Mouse (Mus musculus): ENCODE measurements around the gene Ino80b. TPM values are rescaled to one million over a fixed set of nuclear protein-coding genes. Genes with fewer than 3 reads are reported as not detected.

Gene Ino80b
- polyA plus RNA-seq, 1 experiment: 25.2 TPM

GRCm38 (mm10) chr6:83117165-83117438, 8.1 kb downstream of the Ino80b start:
- no peak for DNase-seq (ENCODE audit: low spot score)

GRCm38 (mm10) chr6:83116373-83117164, 8.7 kb downstream of the Ino80b start:
- no peak for DNase-seq (ENCODE audit: low spot score)

DNA sequence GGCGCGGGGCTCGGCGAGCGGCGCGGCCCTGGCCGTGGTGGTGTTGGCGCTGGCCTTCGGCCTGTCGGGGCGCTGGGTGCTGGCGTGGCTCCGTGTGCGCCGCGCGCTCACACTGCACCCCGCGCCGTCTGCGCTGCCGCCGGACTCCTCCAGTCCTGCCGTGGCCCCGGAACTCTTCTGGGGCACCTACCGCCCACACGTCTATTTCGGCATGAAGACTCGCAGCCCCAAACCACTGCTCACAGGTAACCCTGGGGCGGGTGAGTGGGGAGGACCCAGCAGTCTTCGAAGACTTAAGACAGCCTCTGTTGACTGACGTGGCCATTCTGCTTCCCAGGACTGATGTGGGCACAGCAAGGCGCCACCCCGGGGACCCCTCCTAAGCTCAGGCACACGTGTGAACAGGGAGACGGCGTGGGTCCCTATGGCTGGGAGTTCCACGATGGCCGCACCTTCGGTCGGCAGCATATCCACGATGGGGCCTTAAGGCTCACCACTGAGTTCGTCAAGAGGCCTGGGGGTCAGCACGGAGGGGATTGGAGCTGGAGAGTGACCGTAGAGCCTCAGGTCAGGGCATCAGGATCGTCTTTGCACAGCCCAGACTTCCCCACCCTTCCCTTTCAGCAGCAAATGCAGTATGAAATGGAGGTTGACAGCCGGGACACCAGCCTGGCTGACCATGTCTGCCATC, 9.4 kb downstream of the Ino80b start:
- DNase-seq (ENCODE audit: low spot score): no peak

GRCm38 (mm10) chr6:83115011-83115671, 10.1 kb downstream of the Ino80b start, which contains the start of gene Mogs:
Gene Mogs (plus strand): TSS chr6:83115496.
- DNase-seq (ENCODE audit: low spot score): peak; percentile 95

- DNase-seq (ENCODE audit: low spot score): no peak
These were observed 13.6 kb downstream of the Ino80b start for GRCm38 (mm10) chr6:83111510-83112136.

DNA sequence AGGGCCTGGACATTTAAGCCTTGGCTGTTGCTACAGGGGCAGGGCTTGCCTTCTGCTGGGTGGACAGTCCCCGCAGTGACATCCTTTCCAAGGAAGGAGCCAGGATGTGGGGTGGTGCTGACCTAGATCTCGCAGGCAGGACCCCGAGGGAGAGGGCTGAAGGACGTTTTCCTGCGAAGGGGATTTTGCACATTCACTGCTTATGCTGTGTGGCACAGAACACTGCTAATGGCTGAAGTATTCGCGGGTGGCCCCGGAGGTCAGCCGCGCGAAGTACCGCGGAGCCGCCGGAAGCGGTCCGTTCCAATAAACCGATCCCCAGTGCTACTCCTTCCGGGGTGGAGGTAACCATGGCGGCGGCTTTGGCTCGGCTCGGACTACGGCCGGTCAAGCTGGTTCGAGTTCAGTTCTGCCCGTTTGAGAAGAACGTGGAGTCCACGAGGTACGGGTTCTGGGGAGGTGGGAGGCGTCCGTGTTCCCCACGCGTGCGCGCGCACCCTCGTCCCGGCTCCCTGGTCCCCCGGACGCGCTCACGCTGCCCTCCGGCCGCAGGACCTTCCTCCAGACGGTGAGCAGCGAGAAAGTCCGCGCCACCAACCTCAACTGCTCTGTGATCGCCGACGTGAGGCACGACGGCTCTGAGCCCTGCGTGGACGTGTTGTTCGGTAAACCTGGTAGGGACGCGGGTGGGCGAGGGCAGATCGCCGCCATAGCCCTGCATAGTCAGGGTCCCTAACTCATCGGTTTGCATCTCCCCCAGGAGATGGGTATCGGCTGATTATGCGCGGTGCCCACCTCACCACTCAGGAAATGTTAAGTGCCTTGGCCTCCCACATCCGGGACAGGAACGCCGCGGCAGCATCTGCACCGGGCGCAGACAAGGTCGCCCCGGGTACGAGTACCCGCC, 16.2 kb downstream of the Ino80b start, which contains the start of gene Mrpl53:
Gene Mrpl53 (plus strand): TSS at position 279 of the 907 bp plus-strand sequence.
- DNase-seq (ENCODE audit: low spot score): peak; percentile 80

DNA sequence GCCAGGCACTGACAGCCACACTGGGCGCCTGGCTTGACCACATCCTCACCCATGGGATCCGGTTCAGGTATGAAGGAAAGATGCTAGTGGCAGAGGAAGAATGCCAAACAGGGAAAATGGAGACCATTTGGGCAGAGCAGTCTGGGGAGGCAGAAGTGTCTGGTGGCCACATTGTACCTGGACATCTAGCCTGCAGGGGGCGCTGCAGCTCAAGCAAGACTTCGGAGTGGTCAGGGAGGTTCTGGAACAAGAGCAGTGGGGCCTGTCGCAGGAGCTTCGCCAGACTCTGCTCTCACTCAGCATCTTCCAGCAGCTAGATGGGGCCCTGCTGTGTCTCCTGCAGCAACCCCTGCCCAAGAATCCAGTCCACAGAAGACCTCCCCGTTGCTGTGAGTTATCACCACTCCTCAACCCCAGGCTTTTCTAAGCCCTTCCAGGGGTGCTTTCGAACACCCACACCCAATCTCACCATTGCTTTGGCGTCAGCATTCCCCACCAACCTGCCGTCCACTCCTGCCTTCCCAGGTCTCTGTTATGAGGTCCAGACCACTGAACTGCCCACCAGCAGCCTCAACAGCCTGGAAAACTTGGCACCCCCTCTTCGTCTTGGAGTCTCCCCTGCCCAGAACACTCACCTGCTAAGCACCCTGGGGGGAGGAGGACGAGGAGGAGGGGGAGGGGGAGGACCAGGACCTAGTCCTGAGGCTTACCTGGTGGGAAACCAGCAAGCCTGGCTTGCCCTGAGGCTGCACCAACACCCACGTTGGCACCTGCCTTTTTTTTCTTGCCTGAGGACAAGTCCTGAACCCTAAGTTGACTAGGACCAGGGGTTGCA, 17.4 kb downstream of the Ino80b start:
- no peak for DNase-seq (ENCODE audit: low spot score)

DNA sequence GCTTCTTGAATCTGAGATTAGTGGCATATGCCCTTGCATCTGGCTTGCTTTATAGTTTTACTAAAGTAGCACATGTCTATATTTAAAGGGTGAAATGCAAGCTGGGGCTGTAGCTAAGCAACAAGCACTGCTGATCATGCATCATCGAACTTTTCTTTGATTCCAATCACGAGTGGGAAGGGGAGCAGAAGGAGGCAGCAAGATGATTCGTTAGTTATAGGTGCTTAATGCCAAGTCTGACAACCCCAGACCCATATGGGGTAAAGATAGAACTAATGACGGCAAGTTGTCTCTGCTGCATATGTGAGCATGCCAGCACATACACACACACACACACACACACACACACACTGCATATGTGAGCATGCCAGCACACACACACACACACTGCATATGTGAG, 21.1 kb downstream of the Ino80b start:
- DNase-seq (ENCODE audit: low spot score): no peak

DNA sequence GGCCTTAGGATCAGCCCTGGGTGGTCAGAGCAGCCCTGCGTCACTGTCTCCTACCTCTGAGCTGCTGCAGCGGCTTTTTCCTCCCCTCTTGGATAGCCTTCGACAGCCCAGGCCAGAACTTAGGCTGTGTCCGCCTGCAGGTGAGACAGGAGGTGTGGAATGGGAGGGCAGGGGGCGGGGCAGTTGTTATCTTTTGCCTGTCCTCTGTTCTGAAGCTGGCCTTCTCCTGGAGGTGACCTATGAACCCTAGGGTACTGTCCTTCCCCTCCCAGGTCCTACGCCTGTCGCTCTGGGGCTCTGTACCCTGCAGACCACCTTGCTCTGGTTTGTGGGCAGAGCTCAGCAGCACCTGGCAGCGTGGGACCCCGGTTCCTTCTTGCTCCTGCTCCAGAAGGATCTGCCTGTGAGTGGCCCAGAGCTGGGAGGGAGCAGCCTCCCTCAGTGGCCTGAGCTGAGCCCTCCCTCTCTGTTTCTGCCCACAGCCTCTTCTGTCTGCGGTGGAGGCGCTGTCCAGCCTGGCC, 22.0 kb downstream of the Ino80b start:
- no peak for DNase-seq (ENCODE audit: low spot score)

- DNase-seq (ENCODE audit: low spot score): no peak
These were observed 23.3 kb downstream of the Ino80b start for GRCm38 (mm10) chr6:83101688-83102556.

- DNase-seq (ENCODE audit: low spot score): peak; percentile 67
These were observed 23.9 kb downstream of the Ino80b start, which contains the start of the genes Ccdc142 and Gm42688 for GRCm38 (mm10) chr6:83101316-83101687. Gene Ccdc142 (plus strand): TSS chr6:83101601. Gene Gm42688 (plus strand): TSS chr6:83101617.

DNA sequence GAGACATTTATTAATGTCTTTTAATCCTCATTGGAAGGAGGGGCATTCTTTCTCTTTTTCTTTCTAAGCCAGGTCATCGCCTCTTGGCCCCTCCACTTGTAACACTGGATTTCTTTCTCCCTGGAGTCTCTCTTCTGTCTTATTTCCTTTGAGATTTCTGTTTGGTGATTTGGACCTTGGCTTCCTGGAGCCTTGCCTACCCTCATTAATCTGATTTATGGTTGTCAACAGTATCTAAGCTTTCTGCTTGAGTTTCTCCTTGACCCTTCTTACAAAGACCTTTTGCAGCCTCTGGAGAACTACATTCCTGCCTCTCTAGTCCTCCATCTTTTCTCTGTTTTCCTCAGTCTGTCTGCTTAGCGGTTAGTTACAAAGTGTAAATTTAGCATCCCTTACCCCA, 26.8 kb downstream of the Ino80b start:
- no peak for DNase-seq (ENCODE audit: low spot score)

- DNase-seq (ENCODE audit: low spot score): no peak
These were observed 29.3 kb downstream of the Ino80b start for GRCm38 (mm10) chr6:83095968-83096367.

DNA sequence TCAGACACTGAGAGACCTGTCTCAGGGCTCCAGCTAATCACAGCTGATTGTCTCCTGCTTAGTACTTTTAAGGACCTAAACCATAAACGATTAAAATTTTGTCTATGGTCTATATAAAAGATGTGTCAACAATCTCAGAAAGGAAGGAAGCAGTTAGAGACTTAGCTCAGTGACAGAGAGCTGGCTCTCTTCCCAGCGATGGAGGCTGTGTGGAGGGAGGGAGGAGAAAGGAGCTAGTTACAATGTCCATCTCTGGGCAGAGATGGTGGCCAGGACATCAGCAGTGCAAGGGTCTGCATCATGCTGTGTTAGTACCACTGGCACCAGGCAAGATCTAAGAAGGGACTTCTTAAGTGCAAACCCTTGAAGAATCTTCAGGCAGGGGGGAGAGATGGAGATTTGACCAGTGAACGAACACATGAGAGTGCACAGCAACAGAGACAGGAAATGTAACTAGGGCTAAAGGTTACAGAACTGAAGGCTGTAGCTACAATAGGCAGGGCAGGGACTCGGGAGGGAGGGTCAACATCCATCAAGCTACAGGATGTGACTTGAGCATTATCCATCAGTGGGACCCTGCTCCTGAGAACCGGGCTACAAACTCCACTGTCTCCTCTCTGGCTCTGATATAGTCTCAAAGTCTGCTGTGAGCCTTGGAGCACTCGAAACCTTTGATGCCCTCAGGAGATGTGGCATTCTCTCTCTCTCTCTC, 32.7 kb downstream of the Ino80b start:
- DNase-seq (ENCODE audit: low spot score): no peak

GRCm38 (mm10) chr6:83087926-83088260, 37.3 kb downstream of the Ino80b start:
- no peak for DNase-seq (ENCODE audit: low spot score)

GRCm38 (mm10) chr6:83087205-83087925, 37.9 kb downstream of the Ino80b start:
- DNase-seq (ENCODE audit: low spot score): no peak

- DNase-seq (ENCODE audit: low spot score): no peak
These were observed 38.9 kb downstream of the Ino80b start, which contains the start of gene Lbx2 for GRCm38 (mm10) chr6:83086121-83087035. Gene Lbx2 (plus strand): TSS chr6:83086367.
